17 mouse cellular contexts compared by ENCODE assay signal in the genomic region with DNA sequence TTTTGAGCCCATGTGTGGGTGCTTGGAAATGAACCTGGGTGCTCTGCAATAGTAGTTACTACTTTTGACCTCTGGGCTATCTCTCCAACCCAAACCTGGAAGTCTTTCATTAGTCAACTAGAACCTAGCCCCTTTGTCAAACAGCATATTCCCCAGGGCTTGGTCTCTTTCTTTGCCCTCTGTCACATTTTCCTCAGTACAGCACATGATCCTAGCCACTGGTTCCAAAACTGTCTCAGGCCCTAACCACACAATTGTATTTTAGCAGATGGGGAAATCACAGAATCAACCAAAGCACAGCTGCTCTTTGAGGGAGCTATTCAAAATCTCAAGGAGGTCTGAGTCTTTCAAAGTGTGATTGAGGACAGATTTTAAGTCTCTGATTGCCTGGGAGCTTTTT.
"Had no signal": no experiment of that assay in that cellular context is flagged by ENCODE, and none has a peak within 500 bp of the region (broad histone marks: within the 10 kb centered on the region; RNA-seq: fewer than 3 reads in every experiment).

No protein-coding gene starts in this region.

- H3K4me2 ChIP-seq: lung, embryonic 15.5 days; midbrain, embryonic 11.5 days; midbrain, embryonic 13.5 days; midbrain, embryonic 15.5 days; neural tube, embryonic 12.5 days; stomach, embryonic 15.5 days had no signal

- H3K36me3 ChIP-seq: lung, embryonic 15.5 days; midbrain, embryonic 13.5 days; midbrain, embryonic 15.5 days; neural tube, embryonic 12.5 days; stomach, embryonic 15.5 days had no signal

- H3K4me3 ChIP-seq: lung, embryonic 15.5 days; megakaryocyte, embryonic 14.5 days; midbrain, embryonic 13.5 days; midbrain, embryonic 15.5 days; neural tube, embryonic 12.5 days; stomach, embryonic 15.5 days had no signal

- ATAC-seq: lung, postnatal 0 days; midbrain, embryonic 13.5 days; midbrain, embryonic 15.5 days had no signal

- H3K9me3 ChIP-seq: lung, embryonic 15.5 days; megakaryocyte, embryonic 14.5 days; midbrain, embryonic 13.5 days; midbrain, embryonic 15.5 days; neural tube, embryonic 12.5 days; stomach, embryonic 15.5 days had no signal

- H3K27me3 ChIP-seq: lung, embryonic 15.5 days; megakaryocyte, embryonic 14.5 days; midbrain, embryonic 13.5 days; midbrain, embryonic 15.5 days; neural tube, embryonic 12.5 days; stomach, embryonic 15.5 days had no signal

- DNase-seq: lung, adult 2 months; lung, postnatal 14 days; lung, postnatal 36 days; right cerebral cortex, postnatal 14 days; thymus, adult 2 months; thymus, postnatal 25 days; thymus, postnatal 4 days had no signal

- H3K4me1 ChIP-seq: lung, embryonic 15.5 days; megakaryocyte, embryonic 14.5 days; midbrain, embryonic 13.5 days; midbrain, embryonic 15.5 days; neural tube, embryonic 12.5 days; stomach, embryonic 15.5 days had no signal

- H3K9ac ChIP-seq: lung, embryonic 15.5 days; midbrain, embryonic 13.5 days; midbrain, embryonic 15.5 days; neural tube, embryonic 12.5 days; stomach, embryonic 15.5 days had no signal

- H3K27ac ChIP-seq: lung, embryonic 15.5 days; macrophage; midbrain, embryonic 13.5 days; midbrain, embryonic 15.5 days; neural tube, embryonic 12.5 days; stomach, embryonic 15.5 days; stomach, postnatal 0 days had no signal
